Mouse (Mus musculus) neural tube, embryonic 12.5 days (tissue): Measurements from ENCODE around the gene Fut9. TPM values are rescaled to one million over a fixed set of nuclear protein-coding genes. Genes with fewer than 3 reads are reported as not detected.

Source experiments
- ATAC-seq: fragments of 200-750 bp; cut with Nextera tagmentation; 2 replicates; pipeline ENCODE4 v1.8.0; 2017; ENCODE audit warnings: low read depth, mild to moderate bottlenecking, moderate TSS enrichment, moderate library complexity; ENCODE audit not compliant: low FRiP score
- H3K27ac ChIP-seq: fragments of 300-500 bp; sonication (generic); 2 replicates; pipeline ENCODE4 v1.5.1; 2016
- H3K27me3 ChIP-seq: fragments of 300-500 bp; sonication (generic); replicated peaks from 2 replicates; pipeline ENCODE4 v1.6.1; 2016; ENCODE audit warnings: mild to moderate bottlenecking
- H3K36me3 ChIP-seq: fragments of 300-500 bp; sonication (generic); 2 replicates; pipeline ENCODE4 v1.6.1; 2016; ENCODE audit warnings: mild to moderate bottlenecking
- H3K4me1 ChIP-seq: fragments of 300-500 bp; sonication (generic); 2 replicates; pipeline ENCODE4 v1.6.1; 2016
- H3K4me2 ChIP-seq: fragments of 300-500 bp; sonication (generic); replicated peaks from 2 replicates; pipeline ENCODE4 v1.6.1; 2016; ENCODE audit warnings: mild to moderate bottlenecking
- H3K4me3 ChIP-seq: fragments of 300-500 bp; sonication (generic); 2 replicates; pipeline ENCODE4 v1.5.1; 2016
- H3K9ac ChIP-seq: fragments of 300-500 bp; sonication (generic); 2 replicates; pipeline ENCODE4 v1.6.1; 2016; ENCODE audit warnings: mild to moderate bottlenecking
- H3K9me3 ChIP-seq: fragments of 300-500 bp; sonication (generic); 2 replicates; pipeline ENCODE4 v1.6.1; 2016; ENCODE audit warnings: mild to moderate bottlenecking
- WGBS: fragments of 180-500 bp; shearing (Covaris S2); methylation state at CpG from one replicate; pipeline ENCODE4 v1.1.7; 2016; 5-methylcytosine and 5-hydroxymethylcytosine counted together
- polyA plus RNA-seq: library from polyadenylated mRNA; unstranded; fragments of >200 nt; fragmentation: Nextera tagmentation; extraction: Ambion mirVana; gene quantifications from 2 replicates; pipeline ENCODE4 v1.2.1, GENCODE M21; 2016

Gene Fut9
- polyA plus RNA-seq, 1 experiment from 2014 or later = 3.7 TPM

DNA sequence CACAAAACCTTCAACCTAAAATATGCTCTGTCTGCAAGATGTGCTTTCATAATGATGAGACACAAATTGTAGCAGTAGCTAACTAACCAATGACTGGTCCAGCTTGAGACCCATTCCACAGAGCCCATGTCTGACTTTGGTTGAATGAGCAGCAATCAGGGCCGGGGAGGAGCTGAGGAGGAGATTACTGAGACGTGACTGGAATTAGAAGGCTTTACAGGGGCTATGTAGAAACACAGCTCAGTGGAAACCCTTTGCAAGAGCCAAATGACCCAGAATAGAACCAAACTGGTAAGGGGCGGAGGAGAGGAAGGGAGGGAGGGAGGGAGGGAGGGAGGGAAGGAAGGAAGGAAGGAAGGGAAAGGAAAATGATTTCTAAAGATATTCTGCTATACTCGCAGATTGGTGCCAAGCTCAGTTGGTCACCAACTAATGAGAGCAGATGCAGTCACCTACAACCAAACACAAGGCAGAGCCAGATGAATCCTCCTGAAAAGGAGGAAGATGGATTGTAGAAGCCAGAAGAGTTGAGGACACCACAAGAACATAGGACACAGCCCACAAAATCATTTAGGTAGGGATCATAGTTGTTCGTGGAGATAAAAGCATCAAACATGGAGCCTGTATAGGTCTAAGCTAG, 42.0 kb downstream of the Fut9 start:
- ATAC-seq = no peak
- Histone ChIP-seq H3K4me2 (no peak overlapping the region), H3K36me3 (no peaks in the 10 kb centered on the region), H3K9ac (no peak overlapping the region), H3K27ac (no peak overlapping the region), H3K4me1 (no peaks in the 10 kb centered on the region), H3K27me3 (no peaks in the 10 kb centered on the region), H3K9me3 (no peaks in the 10 kb centered on the region), H3K4me3 (no peak overlapping the region)
- 64% methylated on average over 4 of the region's 5 CpGs for WGBS

DNA sequence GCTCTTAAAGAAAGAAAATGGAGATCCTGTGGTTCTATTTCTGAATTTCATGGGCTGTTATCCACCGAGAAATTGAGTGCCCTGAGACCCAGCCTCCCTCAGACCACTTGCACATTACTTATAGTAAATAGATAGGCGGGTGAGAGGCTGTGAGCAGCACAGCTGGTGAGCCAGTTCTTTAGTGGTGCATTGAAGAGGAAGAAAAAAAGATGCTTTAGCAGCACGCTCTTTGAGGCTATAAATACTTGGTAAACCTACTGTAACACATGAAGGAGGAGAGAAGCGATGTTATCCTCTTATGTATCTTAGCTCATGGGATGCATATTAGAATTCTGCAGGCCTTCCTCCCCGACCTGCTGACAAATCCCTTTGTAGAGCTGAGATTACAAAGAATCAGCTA, 58.5 kb downstream of the Fut9 start:
- Histone ChIP-seq H3K9me3 (no peaks in the 10 kb centered on the region), H3K4me3 (no peak overlapping the region), H3K9ac (no peak overlapping the region), H3K27ac (no peak overlapping the region), H3K27me3 (no peaks in the 10 kb centered on the region), H3K4me2 (no peak overlapping the region), H3K4me1 (no peaks in the 10 kb centered on the region), H3K36me3 (no peaks in the 10 kb centered on the region)
- 51% methylated on average over 5 of the region's 5 CpGs for WGBS
- no peak for ATAC-seq

DNA sequence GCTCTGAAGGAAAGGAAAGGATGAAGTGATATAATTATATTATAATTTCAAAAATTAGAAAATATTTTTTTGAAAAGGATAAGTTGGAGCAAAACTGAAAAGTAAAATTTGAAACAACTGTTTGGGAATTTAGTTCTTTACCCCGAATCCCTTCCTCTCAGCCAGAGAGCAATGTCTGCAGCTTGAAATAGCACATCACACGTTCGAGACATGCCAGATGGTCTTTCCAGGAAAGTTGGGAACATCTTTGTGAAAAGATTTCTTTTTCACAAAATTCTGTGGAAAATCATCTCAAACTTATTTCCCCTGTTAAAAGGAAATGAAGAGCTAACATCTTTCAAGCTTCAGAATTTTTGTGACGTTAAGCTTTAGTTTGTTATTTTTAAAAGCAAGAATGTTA, 61.3 kb downstream of the Fut9 start:
- Histone ChIP-seq H3K4me1 (no peaks in the 10 kb centered on the region), H3K4me2 (no peak overlapping the region), H3K27me3 (no peaks in the 10 kb centered on the region), H3K36me3 (no peaks in the 10 kb centered on the region), H3K9ac (no peak overlapping the region), H3K27ac (no peak overlapping the region), H3K9me3 (no peaks in the 10 kb centered on the region), H3K4me3 (no peak overlapping the region)
- 91% methylated on average over 4 of the region's 4 CpGs for WGBS
- ATAC-seq = no peak

DNA sequence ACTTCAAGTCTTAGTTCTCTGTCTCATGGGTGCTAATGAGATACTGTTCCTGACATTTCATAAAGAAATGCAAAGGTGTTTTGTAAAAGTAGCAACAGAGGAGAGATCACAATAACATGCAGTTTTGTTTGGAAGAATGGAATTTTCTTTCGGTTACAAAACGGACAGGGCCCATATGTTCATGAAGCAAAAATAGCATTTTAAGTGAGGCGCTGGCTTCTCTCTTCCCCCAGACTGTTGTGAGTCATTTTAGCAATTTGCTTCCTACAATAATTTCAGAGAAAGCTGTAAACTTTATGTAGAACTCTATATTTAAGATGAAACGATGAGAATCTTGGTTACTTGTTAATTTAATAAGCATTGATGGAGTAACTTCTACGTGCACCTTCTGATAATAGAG, 78.5 kb downstream of the Fut9 start:
- H3K4me1 ChIP-seq = no peaks in the 10 kb centered on the region
- no peak overlapping the region for H3K4me2 ChIP-seq
- H3K9me3 ChIP-seq = no peaks in the 10 kb centered on the region
- H3K4me3 ChIP-seq = no peak overlapping the region
- no peak for ATAC-seq
- H3K27me3 ChIP-seq = no peaks in the 10 kb centered on the region
- H3K36me3 ChIP-seq = no peaks in the 10 kb centered on the region
- H3K9ac ChIP-seq = no peak overlapping the region
- WGBS = 93% methylated on average over 5 of the region's 5 CpGs
- no peak overlapping the region for H3K27ac ChIP-seq

DNA sequence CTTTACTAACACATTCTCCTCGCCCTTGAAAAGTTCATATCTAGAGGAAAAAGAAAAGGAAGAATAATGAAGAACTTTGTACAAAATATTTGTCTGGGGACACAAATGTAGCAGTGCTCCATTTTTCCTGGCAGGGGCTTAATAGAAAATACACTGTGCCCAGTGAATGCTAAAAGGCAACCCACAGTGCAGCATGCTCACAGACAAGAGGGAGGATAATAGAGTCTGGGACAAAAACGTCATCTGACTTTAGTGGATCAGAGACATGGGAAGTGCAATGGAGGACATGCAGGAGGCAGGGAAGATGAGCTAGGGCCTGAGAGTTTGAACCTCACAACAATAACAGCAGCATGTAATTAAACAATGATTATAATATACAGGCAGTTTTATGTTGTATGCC, 86.1 kb downstream of the Fut9 start:
- no peak for ATAC-seq
- Histone ChIP-seq H3K9ac (no peak overlapping the region), H3K9me3 (no peaks in the 10 kb centered on the region), H3K4me3 (no peak overlapping the region), H3K4me1 (no peaks in the 10 kb centered on the region), H3K36me3 (no peaks in the 10 kb centered on the region), H3K4me2 (no peak overlapping the region), H3K27me3 (no peaks in the 10 kb centered on the region), H3K27ac (no peak overlapping the region)
- WGBS = 66% methylated on average over 2 of the region's 2 CpGs

DNA sequence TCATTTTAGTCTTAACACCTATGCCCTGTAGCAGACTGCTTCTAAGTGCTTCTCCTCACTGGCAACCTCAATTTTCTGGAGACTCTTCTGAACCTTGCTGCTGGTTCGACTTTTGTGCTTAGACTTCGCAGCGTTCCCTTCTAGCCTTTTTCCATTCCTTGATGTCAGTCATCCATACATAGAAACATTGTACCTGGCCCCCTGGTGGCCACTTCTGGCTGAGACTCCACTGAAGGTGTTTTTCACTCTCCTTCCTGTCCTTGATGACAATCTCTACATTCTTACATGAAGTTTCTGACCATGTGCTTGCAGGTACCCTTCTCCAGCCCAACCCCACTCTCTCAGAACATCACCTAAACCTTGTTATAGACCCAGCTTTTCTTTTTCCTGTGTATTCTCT, 115.1 kb downstream of the Fut9 start:
- H3K4me1 ChIP-seq = no peaks in the 10 kb centered on the region
- no peak for ATAC-seq

DNA sequence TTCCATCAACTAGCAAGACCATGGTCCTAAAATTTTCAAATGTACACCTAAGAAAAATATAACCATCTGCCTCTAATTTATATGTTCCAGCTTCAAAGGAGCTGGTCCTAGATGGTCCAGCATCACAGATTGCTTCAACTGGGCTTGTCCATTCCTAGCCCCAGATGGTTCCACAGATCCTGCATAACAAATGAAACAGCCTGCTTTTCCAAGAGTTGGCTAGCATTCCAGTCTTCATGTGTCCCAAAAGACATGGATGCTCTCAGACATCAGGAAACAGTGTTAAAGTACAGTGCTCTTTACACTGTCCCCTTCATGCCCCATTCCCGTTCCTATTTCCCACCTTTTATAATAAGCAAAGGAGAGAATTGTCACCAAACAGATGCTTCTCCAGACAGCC, 135.8 kb downstream of the Fut9 start:
- no peak for ATAC-seq
- H3K27me3 ChIP-seq = no peaks in the 10 kb centered on the region
- H3K36me3 ChIP-seq = no peaks in the 10 kb centered on the region
- no peaks in the 10 kb centered on the region for H3K9me3 ChIP-seq
- H3K9ac ChIP-seq = no peak overlapping the region
- 90% methylated on average over 1 of the region's 1 CpGs for WGBS
- no peak overlapping the region for H3K4me2 ChIP-seq
- H3K27ac ChIP-seq = no peak overlapping the region
- H3K4me1 ChIP-seq = no peaks in the 10 kb centered on the region
- H3K4me3 ChIP-seq = no peak overlapping the region

More for the DNA sequence above, 115.1 kb downstream of the Fut9 start:
- no peak overlapping the region for H3K9ac ChIP-seq
- no peak overlapping the region for H3K4me3 ChIP-seq
- H3K27me3 ChIP-seq = no peaks in the 10 kb centered on the region
- no peak overlapping the region for H3K27ac ChIP-seq
- H3K4me2 ChIP-seq = no peak overlapping the region
- WGBS = 91% methylated on average over 3 of the region's 3 CpGs
- H3K9me3 ChIP-seq = no peaks in the 10 kb centered on the region
- no peaks in the 10 kb centered on the region for H3K36me3 ChIP-seq

DNA sequence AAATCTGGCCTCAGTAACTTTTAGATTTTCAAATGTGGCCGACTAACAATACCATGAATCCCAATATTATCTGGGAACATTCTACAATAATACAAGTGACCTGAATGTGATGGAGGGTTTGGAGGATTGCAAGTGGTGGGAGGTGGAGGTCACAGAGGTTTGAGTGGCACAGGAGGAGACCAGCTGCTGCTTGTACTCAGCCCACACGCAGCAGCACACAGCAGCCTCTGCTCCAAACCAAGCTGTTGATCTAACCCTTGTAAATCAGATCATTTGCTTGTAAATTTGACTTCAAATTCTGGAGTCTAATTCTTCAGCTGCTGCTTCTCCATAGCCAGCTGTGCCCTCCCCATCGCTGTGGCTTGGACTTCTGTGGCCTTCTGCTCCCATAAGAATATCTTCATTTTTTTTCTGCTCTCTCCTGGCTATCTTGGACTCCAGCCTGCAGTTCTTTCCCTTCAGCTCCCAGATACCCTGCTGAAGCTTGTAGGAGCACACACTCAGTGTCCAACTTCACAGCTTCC, 138.8 kb downstream of the Fut9 start:
- H3K36me3 ChIP-seq = no peaks in the 10 kb centered on the region
- no peak overlapping the region for H3K9ac ChIP-seq
- H3K27me3 ChIP-seq = no peaks in the 10 kb centered on the region
- no peak overlapping the region for H3K27ac ChIP-seq
- no peak overlapping the region for H3K4me3 ChIP-seq
- 86% methylated on average over 3 of the region's 3 CpGs for WGBS
- no peak for ATAC-seq
- no peaks in the 10 kb centered on the region for H3K9me3 ChIP-seq
- no peaks in the 10 kb centered on the region for H3K4me1 ChIP-seq
- H3K4me2 ChIP-seq = no peak overlapping the region

DNA sequence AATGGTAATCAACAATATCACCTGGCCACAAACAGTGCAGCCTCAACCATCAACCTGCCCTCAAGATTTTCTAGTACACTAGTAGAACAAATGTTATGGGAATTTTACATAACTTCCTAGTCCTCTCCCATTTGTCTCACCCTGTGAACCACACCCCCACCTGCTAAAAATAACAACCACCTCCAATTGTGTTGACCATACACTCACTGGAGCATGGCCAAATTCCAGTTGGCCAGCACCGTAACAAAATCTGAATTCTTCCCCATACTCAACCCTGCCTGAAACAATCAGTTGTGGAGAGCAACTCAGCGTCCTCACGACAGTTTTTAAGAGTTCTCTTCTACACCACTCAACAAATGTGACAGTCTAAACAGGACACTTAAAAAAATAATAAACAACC, 141.3 kb downstream of the Fut9 start:
- Histone ChIP-seq H3K9ac (no peak overlapping the region), H3K27me3 (no peaks in the 10 kb centered on the region), H3K9me3 (no peaks in the 10 kb centered on the region), H3K4me1 (no peaks in the 10 kb centered on the region), H3K36me3 (no peaks in the 10 kb centered on the region), H3K4me2 (no peak overlapping the region), H3K4me3 (no peak overlapping the region), H3K27ac (no peak overlapping the region)
- WGBS = 89% methylated on average over 3 of the region's 3 CpGs
- no peak for ATAC-seq

DNA sequence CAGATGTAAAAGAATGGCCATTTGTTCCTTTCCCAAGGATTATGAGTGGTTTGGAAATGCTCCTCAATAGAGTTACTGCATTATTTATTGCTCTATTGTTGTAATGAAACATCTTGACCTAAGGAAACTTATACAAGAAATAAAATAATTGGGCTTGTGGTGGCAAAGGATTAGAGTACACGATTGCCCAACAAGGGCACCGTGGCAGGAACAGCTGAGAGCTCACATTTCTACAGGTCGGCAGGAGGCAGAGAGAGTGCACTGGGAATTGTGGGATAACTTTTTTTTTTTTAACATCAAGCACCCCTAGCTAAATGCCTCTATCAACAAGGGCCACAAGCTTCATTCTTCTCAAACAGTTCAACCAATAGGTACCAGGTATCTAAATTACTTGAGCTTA, 148.1 kb downstream of the Fut9 start:
- no peaks in the 10 kb centered on the region for H3K4me1 ChIP-seq
- no peak overlapping the region for H3K4me3 ChIP-seq
- H3K27ac ChIP-seq = no peak overlapping the region
- H3K9me3 ChIP-seq = no peaks in the 10 kb centered on the region
- no peak overlapping the region for H3K9ac ChIP-seq
- no peaks in the 10 kb centered on the region for H3K27me3 ChIP-seq
- 80% methylated on average over 3 of the region's 3 CpGs for WGBS
- no peak for ATAC-seq
- no peaks in the 10 kb centered on the region for H3K36me3 ChIP-seq
- no peak overlapping the region for H3K4me2 ChIP-seq

DNA sequence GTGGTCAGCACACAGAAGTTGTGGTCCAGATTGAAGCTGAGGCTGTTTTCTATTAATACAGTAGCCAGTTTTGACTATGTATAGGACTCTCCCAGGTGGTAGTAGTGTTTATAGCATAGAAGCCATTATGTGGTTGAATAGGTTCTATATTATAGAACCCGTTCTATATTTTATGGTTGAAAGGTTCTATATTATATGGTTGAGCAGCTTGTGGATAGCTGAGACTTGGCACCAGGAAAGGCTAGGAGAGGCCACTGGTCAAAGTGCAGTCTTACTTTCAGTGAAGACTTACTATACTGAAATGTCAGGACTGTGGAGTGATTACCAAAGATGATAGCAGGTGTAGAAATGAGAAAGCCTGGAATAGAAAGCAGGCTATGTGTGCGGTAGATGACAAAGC, 151.9 kb downstream of the Fut9 start:
- no peak for ATAC-seq
- no peak overlapping the region for H3K4me2 ChIP-seq
- no peaks in the 10 kb centered on the region for H3K36me3 ChIP-seq
- H3K9ac ChIP-seq = no peak overlapping the region
- H3K27ac ChIP-seq = no peak overlapping the region
- no peaks in the 10 kb centered on the region for H3K27me3 ChIP-seq
- no peaks in the 10 kb centered on the region for H3K9me3 ChIP-seq
- no peak overlapping the region for H3K4me3 ChIP-seq
- 84% methylated on average over 2 of the region's 2 CpGs for WGBS
- no peaks in the 10 kb centered on the region for H3K4me1 ChIP-seq

DNA sequence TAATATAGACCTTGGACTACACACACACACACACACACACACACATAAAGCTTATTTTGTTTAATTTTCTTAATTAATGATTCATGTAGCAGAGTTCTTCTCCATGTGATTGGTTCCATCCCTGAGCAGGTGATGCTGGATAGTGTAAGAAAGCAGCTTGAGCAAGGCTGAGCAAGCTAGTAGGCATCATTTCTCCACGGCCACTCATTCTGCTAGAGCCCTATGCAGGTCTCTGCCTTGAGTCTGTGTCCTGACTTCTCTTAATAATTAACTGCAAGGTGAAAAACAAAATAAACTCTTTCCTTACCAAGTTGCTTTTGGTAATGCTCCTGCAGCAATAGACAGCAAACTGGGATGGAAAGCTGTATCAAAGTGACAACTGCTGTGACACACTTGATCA, 152.5 kb downstream of the Fut9 start:
- Histone ChIP-seq H3K27ac (no peak overlapping the region), H3K4me3 (no peak overlapping the region), H3K36me3 (no peaks in the 10 kb centered on the region), H3K4me2 (no peak overlapping the region), H3K4me1 (no peaks in the 10 kb centered on the region), H3K27me3 (no peaks in the 10 kb centered on the region), H3K9me3 (no peaks in the 10 kb centered on the region), H3K9ac (no peak overlapping the region)
- ATAC-seq = no peak
- 70% methylated on average over 1 of the region's 1 CpGs for WGBS

DNA sequence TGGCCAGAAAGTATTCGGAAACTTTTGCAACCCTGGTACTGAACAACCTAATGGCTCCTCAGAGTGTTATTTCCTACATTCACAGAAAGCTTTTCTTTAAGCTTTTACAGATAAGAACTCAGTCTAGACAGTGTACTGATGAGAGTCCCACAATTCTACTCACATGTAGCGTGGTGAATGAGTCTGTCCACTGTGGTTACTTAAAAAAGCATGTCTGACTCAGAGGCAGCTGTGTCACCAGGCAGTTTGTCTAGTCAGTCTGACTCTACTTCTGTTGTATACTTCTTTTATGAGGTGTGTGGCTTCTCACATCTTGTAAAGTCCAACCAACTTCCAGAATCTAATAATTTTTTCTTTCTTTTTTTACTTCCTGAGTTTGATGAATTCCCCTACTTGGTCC, 154.5 kb downstream of the Fut9 start:
- Histone ChIP-seq H3K36me3 (no peaks in the 10 kb centered on the region), H3K4me3 (no peak overlapping the region), H3K9me3 (no peaks in the 10 kb centered on the region), H3K9ac (no peak overlapping the region), H3K27ac (no peak overlapping the region), H3K4me1 (no peaks in the 10 kb centered on the region), H3K4me2 (no peak overlapping the region), H3K27me3 (no peaks in the 10 kb centered on the region)
- WGBS = 94% methylated on average over 2 of the region's 2 CpGs
- ATAC-seq = no peak
